Mouse (Mus musculus) brain, embryonic 14.5 days (tissue): ENCODE measurements around the gene Pole2.

Experiments
- CTCF ChIP-seq: fragments of 200-500 bp; IDR thresholded peaks from 2 replicates; pipeline ENCODE4 v1.5.1; 2012; ENCODE audit warnings: inconsistent platforms, mild to moderate bottlenecking, moderate library complexity, borderline replicate concordance; ENCODE audit not compliant: insufficient read depth, insufficient read length; ENCODE audit errors: extremely low read depth
- POLR2A ChIP-seq: fragments of 200-500 bp; IDR thresholded peaks from 2 replicates; pipeline ENCODE4 v1.6.1; 2012; ENCODE audit warnings: mild to moderate bottlenecking, inconsistent platforms, borderline replicate concordance; ENCODE audit not compliant: poor library complexity, insufficient read depth, insufficient read length, severe bottlenecking; ENCODE audit errors: extremely low read depth

DNA sequence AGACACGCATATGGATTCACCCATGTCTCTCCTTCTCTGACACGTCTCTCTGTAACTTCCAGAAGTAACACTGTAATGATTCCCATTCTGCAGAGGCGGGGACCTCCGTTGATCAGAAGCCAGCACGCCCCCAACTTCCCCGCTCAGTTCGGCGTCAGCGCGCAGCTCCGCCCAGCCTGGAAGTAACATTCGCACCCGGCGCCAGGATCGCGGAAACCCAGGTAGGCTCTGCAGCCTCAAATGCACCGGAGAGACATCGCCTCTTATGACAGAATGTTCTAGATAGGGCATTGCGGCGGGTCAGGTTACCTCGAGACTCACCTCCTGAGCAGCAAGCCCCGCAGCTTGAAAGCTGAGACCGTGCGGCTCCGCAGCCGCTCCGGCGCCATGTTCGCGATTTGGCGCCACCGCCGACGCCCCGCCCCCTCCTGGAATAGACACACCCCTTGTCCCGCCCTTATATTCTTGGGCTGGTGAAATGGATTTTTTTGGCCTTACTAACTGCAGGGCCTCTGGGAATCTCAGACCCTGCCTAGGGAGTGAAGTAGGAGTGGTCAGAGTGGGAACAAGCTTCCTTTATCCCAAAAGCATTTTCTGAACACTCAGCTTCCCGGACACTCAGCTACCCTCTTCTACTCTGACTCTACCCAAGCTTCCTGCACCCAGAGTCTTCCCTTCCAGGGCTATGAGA, at the start of gene Pole2:
- TF ChIP-seq CTCF (no peak), POLR2A (peak; percentile 55; the same call in 1 of the 2 replicates)
